Mouse (Mus musculus): ENCODE data around the gene Reg1. TPM values are rescaled to one million over a fixed set of nuclear protein-coding genes. Genes with fewer than 3 reads are reported as not detected.
"Not testable (repeated sequence)": the region's sequence is repeated elsewhere in the genome, so short reads cannot be mapped to it uniquely, and the experiment has no call there.

Gene Reg1
- total RNA-seq (2021) = not detected
- long read RNA-seq, experiment 1 = 0 reads
- long read RNA-seq, experiment 2 = 0 reads

- DNase-seq (ENCODE audit: low spot score in 2 of 2) = not testable (repeated sequence)
These were observed at the start of gene Reg1 for GRCm38 (mm10) chr6:78422411-78422810. Gene Reg1 (plus strand): TSS chr6:78422711.

GRCm38 (mm10) chr6:78378765-78379164, 43.7 kb upstream of the Reg1 start, which contains the start of gene Reg3d:
Gene Reg3d (minus strand): TSS chr6:78378865.
- DNase-seq (ENCODE audit: low spot score in 2 of 2) = no peak

DNA sequence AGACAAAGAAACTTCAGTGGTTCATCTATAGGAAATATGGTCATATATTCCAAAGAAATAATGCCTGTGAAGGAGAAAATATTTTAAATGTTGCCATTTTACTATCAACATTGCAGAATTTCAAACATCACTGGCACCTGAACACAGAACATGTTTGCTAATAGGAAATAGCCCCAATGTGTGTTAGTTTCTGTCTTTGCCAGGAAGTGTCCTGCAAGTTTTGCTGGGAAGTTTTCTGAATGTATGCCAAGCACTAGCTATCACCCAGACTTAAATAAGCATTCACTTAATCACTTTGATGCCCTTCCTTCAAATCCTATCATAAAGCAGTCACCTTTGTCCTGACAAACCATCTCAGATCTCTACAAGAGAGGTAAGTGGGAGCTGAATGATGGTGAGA, 42.1 kb upstream of the Reg1 start, which contains the start of gene Reg3a:
Gene Reg3a (plus strand): TSS at position 301 of the 400 bp plus-strand sequence.
- no peak for DNase-seq (ENCODE audit: low spot score in 2 of 2)

- DNase-seq (ENCODE audit: low spot score in 2 of 2) = no peak
These were observed 36.9 kb upstream of the Reg1 start for GRCm38 (mm10) chr6:78385609-78386008.

DNA sequence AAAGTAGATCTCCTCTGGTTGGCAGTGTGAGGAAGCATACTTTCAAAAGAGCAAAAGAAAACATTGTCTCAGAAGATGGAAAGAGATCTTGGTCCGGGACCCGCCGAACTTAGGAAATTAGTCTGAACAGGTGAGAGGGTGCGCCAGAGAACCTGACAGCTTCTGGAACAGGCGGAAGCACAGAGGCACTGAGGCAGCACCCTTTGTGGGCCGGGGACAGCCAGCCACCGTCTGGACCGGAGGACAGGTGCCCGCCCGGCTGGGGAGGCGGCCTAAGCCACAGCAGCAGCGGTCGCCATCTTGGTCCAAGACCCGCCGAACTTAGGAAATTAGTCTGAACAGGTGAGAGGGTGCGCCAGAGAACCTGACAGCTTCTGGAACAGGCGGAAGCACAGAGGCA, 27.2 kb upstream of the Reg1 start, which contains the start of gene Reg2:
Gene Reg2 (plus strand): TSS at position 301 of the 400 bp plus-strand sequence.
- not testable (repeated sequence) for DNase-seq (ENCODE audit: low spot score in 2 of 2)

DNA sequence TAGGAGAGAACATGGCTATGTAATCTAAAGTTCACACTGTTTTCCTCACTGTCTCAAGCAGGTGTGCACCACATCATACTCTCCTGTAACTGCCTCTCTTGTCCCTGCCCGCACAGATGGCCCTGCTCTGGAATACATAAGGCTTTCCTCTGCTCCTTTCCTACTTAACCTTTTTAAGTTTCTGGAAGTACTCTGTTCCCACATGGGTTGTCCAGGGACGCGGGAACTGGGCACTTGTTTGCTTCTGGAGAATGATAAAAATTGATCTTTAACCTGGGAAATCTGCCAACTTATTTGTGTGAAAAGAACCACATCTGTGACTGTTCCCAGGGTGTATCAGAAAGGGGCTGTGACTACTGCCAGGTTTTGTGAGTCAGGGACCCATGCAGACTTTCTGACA, 3.0 kb downstream of the Reg1 start:
- no peak for DNase-seq (ENCODE audit: low spot score in 2 of 2)

DNA sequence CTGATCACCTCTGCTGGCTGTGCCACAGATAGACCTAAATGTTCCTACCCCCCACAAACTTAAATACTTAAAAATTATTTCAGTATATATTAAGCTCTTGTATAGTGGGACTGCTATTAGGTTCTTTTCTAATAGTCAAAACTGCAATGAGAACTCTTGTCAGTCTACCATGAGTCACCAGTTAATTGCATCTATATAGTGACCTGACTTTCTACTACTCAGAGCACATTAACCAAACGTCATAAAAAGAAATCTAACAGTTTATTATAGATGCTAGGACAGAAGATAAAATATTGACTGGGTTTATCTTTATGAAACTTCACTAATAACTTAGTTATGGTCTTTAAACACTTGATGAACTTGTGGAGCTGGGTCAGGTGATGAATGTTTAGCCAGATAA, 24.7 kb downstream of the Reg1 start:
- DNase-seq (ENCODE audit: low spot score in 2 of 2) = no peak

DNA sequence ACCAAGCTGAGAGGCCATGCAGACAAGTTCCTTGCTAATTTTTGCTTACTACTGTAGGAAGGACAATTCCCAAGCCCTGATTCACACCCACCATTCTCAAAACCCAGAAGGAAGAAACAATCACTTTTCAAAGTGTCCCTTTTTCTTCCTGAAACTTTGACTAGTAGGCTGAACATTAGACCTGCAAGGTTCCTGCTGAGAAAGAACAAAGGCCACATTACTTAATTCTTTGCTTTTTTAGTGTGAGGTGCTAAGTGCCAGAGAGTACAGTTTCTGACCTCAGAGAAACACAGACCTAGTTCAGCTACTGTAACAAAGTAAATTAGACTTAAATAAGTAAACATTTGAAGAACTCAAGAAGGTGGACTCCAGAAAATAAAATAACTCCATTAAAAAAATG, 25.9 kb downstream of the Reg1 start:
- no peak for DNase-seq (ENCODE audit: low spot score in 2 of 2)

GRCm38 (mm10) chr6:78452804-78453203, 30.3 kb downstream of the Reg1 start:
- no peak for DNase-seq (ENCODE audit: low spot score in 2 of 2)

GRCm38 (mm10) chr6:78460191-78460825, 37.8 kb downstream of the Reg1 start:
- DNase-seq (ENCODE audit: low spot score in 2 of 2) = no peak

DNA sequence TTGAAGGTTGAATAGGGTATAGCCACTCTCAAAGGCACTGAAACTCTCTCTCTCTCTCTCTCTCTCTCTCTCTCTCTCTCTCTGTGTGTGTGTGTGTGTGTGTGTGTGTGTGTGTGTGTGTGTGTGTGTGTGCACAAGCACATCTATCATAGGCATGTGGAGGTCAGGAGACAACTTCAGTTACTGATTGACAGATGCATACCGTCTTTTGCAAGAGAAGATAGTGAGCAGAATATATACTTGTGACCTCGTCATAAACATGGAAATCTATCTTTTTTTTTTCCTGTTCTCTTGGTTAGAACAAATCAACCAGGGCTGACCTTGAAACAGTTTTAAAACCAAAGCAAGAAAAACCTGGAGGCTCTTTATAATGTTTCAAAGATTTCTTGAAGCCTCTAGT, 39.8 kb downstream of the Reg1 start:
- DNase-seq (ENCODE audit: low spot score in 2 of 2) = no peak

DNA sequence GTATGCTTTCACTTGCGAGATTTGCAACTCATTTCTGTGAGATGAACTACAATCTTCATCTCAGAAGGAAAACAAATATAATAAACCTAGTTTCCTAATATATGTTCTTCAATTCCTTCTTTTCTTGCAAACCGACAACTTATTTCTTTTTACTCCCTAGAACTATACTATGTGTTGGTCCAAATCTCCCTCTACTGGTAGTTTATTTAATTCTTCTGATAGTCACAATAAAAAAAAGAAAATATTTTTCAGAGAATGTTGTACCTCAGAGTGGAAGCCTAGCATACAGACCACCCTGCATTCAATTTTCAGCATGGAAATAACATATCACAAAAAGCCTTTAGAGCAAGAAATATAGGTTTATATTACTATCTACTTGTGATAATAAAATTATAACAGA, 40.8 kb downstream of the Reg1 start:
- DNase-seq (ENCODE audit: low spot score in 2 of 2) = no peak

GRCm38 (mm10) chr6:78468772-78469171, 46.3 kb downstream of the Reg1 start, which contains the start of gene Reg3g:
Gene Reg3g (minus strand): TSS chr6:78468872.
- DNase-seq (ENCODE audit: low spot score in 2 of 2) = no peak

DNA sequence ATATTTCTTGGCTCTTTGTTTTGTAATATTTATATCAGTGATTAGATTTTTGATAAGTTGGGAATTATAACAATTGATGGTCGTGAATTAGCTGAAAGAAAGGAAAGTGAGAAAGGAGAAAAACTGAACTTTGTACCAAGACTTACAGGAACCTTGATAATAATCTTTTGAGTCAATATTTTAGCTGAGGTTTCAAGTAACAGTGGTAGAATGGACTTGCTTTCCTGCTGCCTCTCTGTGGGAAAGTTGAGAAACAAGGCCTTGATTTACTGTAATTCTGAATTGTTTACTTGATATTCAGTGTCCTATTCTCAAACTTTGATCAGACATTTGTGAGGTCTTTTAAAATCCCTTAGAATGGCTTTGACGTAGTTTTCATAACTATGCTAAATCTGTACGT, 46.8 kb downstream of the Reg1 start:
- no peak for DNase-seq (ENCODE audit: low spot score in 2 of 2)

Other genes with a start within 250 kb of the Reg1 start
- gene Reg3b, start 52.1 kb upstream of the Reg1 start, total RNA-seq (2021) = not detected
- gene Reg3d, start 43.8 kb upstream of the Reg1 start, total RNA-seq (2021) = not detected
- gene Reg3a, start 42.0 kb upstream of the Reg1 start, total RNA-seq (2021) = not detected
- gene Reg2, start 27.1 kb upstream of the Reg1 start, total RNA-seq (2021) = not detected
- gene Reg3g, start 46.2 kb downstream of the Reg1 start, total RNA-seq (2021) = not detected

Measured in adrenal gland, adult 18-20 months (tissue).